Mouse (Mus musculus) cerebellum, postnatal 36 days (tissue): Measurements from ENCODE around the gene Myocd.
A peak's percentile ranks its signal among the peaks of the same experiment; 100 is the strongest.

ENCODE experiments used
- DNase-seq, 2 experiments: peaks; one replicate each; pipeline ENCODE4 v3.0.0; 2021 to 2022; ENCODE audit warnings: mixed read lengths in 2 of 2

Myocd gene

GRCm38 (mm10) chr11:65269851-65270473, at the start of gene Myocd:
Gene Myocd, minus strand, starts transcription at chr11:65269989.
- peak; percentile 28 to 32 for DNase-seq

DNA sequence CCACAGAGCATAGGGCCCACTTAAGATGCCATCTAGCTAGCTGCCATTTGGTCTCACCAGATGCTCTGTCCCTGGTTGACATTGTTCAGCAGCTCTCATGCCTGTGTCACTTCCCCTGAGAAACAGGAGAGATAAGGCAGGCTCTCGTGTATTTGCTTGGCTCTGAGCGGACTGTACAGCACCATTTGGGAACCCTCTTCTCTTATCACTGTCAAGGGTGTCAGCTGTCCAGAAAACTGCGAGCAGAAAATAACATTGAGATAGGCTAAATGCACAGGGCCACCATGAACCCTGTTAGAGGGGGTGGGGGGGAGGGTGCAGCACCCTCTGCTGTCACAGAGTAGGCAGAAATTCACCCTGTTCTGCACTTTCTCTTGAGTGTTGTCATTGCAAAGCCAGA, 34.0 kb upstream of the Myocd start:
- DNase-seq, result no peak

- DNase-seq, result no peak
Observed at GRCm38 (mm10) chr11:65294128-65294833, 24.5 kb upstream of the Myocd start.

DNA sequence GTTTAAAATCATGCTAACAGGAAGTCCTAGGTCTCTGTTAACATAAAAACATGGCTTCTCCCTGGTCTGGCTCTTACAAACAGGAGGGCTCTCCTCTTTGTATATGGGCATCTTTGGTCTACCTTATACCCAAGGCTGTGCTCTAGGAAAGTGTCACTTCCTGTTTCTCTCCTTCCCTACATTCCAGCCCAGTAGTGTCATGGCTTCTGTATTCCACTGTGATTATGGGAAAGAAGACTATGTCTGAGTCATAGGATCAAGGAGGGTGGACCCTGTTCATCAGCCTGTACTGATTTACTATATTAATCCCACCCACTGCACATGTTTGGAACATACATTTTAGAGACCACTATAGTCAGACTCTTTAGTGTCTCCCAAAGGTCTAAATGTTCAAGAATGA, 23.2 kb upstream of the Myocd start:
- DNase-seq, result no peak

GRCm38 (mm10) chr11:65287706-65288105, 17.9 kb upstream of the Myocd start:
- peak in 1 of 2 experiments; percentile 7 for DNase-seq

DNA sequence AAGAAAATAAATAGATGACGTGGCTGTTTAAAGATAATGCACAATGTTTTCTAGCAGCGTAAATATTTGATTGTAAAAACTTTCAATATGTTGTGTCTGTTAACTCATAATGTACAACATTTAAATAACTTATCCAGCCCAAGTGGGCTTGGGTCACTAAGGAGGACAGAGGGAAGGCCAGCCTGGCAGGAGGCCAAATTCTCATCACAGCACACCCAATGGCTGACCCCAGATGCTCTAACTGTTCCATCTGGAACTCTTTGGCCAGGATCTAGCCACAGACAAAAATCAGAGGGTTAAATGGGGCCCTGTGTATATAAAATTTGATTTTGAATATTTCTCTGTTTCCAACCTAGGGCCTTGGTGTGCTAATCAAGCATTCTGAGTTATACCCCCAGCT, 16.4 kb upstream of the Myocd start:
- no peak for DNase-seq

- no peak for DNase-seq
Observed at GRCm38 (mm10) chr11:65275441-65275840, 5.7 kb upstream of the Myocd start.

DNA sequence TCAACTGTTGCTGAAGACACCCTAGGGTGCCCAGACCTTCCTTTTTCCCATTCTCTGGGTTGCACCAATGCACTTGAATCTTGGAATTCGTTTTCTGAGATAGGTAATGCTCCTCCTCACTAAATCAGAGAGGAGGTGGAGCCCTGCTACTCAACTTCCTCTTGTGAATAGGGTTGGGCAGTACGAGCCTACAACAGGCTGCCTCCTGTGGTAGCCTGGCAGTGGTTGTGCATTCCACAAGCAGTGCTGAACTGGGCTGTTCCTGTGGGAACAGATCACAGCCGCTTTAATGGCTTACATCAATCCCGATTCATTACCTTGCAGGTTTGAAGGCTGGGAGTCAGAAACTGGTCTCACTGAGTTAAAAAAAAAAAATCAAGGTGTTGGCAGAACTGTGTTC, 1.2 kb upstream of the Myocd start:
- no peak for DNase-seq

DNA sequence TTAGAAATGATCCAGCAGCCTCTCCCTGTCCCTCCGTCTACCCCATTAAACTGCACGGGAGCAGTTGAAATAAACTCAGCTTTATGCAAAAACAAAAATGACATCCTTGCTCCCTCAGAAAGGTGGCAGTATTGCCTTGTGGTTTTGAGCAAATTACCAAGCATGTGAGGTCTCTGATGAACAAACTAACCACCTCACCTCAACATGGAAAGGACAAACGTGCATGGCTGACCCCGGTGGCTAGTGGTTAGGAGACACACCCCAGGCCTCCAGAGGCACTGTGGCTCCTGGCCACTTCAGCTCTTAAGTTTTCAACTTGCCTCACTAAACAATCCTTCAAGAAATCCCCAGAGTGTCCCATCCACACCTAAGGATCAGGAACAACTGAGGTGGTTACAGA, 1.5 kb downstream of the Myocd start:
- peak in 1 of 2 experiments; percentile 52 for DNase-seq

DNA sequence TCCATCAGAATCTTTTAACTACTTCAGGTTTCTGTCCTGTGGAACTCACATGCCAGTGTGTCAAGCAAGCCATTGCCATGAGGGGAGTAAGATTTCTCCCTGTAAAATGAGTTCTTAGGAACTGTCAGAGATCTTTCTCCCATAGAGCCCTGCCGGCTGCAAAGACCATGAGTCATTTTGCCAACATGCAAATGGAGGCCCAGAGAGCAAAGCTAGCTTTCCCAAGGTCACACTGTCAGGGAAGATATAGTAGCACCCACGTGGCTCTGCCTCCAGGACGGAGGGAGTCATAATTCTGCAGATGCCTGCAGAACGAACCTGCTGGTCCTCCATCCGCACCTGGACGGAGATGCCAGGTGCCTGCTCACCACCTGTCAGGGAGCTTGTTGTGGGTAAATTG, 6.3 kb downstream of the Myocd start:
- no peak for DNase-seq

DNA sequence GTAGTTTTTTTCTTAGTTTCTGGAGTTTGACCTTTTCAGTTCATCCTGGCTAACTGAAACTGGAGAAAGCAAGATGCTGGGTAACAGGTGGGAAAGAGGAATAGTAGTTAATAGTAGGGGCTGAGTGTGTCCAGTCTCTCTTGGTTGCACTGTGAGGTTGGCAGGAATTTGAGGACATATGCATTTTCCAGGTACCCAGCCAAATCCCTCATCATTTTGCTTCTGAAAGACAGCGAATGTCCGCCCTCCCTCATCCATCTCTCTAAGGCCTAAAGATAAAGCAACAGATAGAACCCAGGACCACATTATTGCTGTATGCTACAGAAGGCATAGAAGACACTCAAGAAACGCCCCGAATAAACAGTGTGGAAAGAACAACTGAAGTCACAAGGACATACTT, 10.8 kb downstream of the Myocd start:
- DNase-seq, result no peak

GRCm38 (mm10) chr11:65256143-65256542, 13.6 kb downstream of the Myocd start:
- DNase-seq, result peak in 1 of 2 experiments; percentile 12

GRCm38 (mm10) chr11:65255564-65255963, 14.2 kb downstream of the Myocd start:
- no peak for DNase-seq

- no peak for DNase-seq
Observed at GRCm38 (mm10) chr11:65250366-65250765, 19.4 kb downstream of the Myocd start.

- DNase-seq, result no peak
Observed at GRCm38 (mm10) chr11:65246301-65247054, 23.3 kb downstream of the Myocd start.

DNA sequence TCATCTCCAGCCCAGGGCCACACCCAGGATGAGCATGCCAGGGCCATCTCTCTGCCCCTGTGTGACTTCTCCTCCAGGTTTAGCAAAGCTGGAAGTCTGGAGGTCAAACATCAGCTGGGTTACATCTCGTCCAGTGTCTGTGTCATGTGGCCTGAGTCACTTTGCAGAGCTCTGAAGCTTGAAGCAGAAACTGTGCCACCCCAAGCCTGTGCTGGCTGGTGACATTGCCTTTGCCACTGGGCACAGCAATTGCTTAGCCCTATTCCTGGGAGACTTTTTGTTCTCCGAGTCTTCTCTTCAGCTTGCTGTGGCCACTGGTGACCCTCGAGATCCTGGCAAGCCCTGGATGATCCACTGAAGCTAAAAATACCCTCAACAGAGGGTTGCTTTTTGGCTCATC, 26.2 kb downstream of the Myocd start:
- DNase-seq, result no peak

DNA sequence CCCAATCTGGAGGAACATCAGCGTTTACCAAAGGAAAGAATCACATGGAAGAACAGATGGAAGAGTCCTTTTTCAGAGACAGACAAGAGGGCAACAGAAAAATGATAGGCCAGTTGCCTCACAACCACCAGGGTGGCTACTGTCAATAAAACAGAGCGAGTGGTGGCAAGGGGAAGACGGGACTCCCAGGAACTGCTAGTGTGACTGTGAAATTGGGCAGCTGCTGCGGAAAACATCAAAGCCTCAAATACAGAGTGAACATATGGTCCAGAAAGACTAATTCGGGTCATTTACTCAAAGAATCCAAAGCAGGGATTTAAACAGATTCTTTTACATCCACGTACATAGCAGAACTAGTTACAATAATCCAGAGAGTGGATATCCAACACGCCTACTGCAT, 29.3 kb downstream of the Myocd start:
- DNase-seq, result no peak

- no peak for DNase-seq
Observed at GRCm38 (mm10) chr11:65237896-65238295, 31.9 kb downstream of the Myocd start.

GRCm38 (mm10) chr11:65236907-65237306, 32.9 kb downstream of the Myocd start:
- DNase-seq, result no peak

GRCm38 (mm10) chr11:65235374-65235773, 34.4 kb downstream of the Myocd start:
- no peak for DNase-seq

DNA sequence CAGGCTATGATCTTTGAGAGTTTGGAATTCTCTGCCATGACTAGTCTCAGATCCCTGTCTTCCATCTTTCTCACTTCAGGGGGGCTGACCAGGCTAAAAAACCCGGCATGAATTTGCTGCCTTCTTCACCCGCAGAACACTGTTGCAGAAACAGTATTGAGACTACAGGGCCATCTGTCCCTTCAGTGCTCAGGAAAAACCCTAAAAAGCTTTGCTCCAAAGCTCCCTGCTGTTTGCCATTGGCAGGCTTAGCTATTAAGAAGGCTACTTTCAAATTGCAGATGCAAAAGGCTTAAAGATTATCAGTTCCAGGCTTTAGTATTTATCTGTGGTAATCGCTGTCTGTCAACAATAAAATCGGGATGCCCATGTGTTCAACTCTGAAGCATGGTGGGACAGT, 38.0 kb downstream of the Myocd start:
- peak; percentile 16 to 41 for DNase-seq

GRCm38 (mm10) chr11:65226766-65227165, 43.0 kb downstream of the Myocd start:
- DNase-seq, result no peak

GRCm38 (mm10) chr11:65214954-65215629, 54.7 kb downstream of the Myocd start:
- no peak for DNase-seq
